Mouse (Mus musculus) ES-Bruce4 (cell line): ENCODE measurements at regions not wholly inside any gene's neighbourhood (a gene's known extent, or its start where the extent isn't known, plus 50 kb on each side); places are given as distances from the start of the nearest gene placed in this dataset.
A peak's percentile ranks its signal among the peaks of the same experiment; 100 is the strongest.
"Not testable (repeated sequence)": the region's sequence is repeated elsewhere in the genome, so short reads cannot be mapped to it uniquely, and the experiment has no call there.

Experiments
- H3K27ac ChIP-seq: 2 replicates; pipeline ENCODE4 v1.5.1; 2012; ENCODE audit warnings: low read length, inconsistent platforms; ENCODE audit not compliant: insufficient read depth
- H3K27me3 ChIP-seq: 2 replicates; pipeline ENCODE4 v1.6.1; 2012; ENCODE audit warnings: mild to moderate bottlenecking, low read length, inconsistent platforms; ENCODE audit not compliant: control insufficient read depth, poor library complexity, insufficient read depth, severe bottlenecking
- H3K36me3 ChIP-seq: 2 replicates; pipeline ENCODE4 v1.6.1; 2012; ENCODE audit warnings: inconsistent platforms, mild to moderate bottlenecking, low read length, moderate library complexity; ENCODE audit not compliant: control insufficient read depth, poor library complexity, insufficient read depth, severe bottlenecking
- H3K4me1 ChIP-seq: one replicate; pipeline ENCODE4 v1.8.1; 2011; ENCODE audit warnings: low read length; ENCODE audit not compliant: control insufficient read depth, insufficient read depth
- H3K4me3 ChIP-seq: 2 replicates; pipeline ENCODE4 v1.5.1; 2011; ENCODE audit warnings: low read depth, mild to moderate bottlenecking, low read length
- H3K9ac ChIP-seq: 2 replicates; pipeline ENCODE4 v1.6.1; 2012; ENCODE audit warnings: low read depth, mild to moderate bottlenecking, inconsistent platforms; ENCODE audit not compliant: poor library complexity, severe bottlenecking
- H3K9me3 ChIP-seq: replicated peaks from 2 replicates; pipeline ENCODE4 v1.6.1; 2012; ENCODE audit warnings: mild to moderate bottlenecking, low read length, inconsistent platforms; ENCODE audit not compliant: control insufficient read depth, poor library complexity, insufficient read depth, severe bottlenecking
- CTCF ChIP-seq: IDR thresholded peaks from one replicate; pipeline ENCODE4 v1.8.1; 2011; ENCODE audit warnings: low read depth, low read length
- EP300 ChIP-seq: IDR thresholded peaks from 2 replicates; pipeline ENCODE4 v1.6.1; 2011; ENCODE audit warnings: low read depth, low read length; ENCODE audit not compliant: insufficient read depth
- POLR2A ChIP-seq: IDR thresholded peaks from one replicate; pipeline ENCODE4 v1.8.1; 2011; ENCODE audit warnings: low read length; ENCODE audit not compliant: insufficient read depth

- H3K4me1 ChIP-seq = no peaks in the 10 kb centered on the region
- no peak overlapping the region for H3K4me3 ChIP-seq
- H3K9ac ChIP-seq = no peak overlapping the region
- no peak for TF ChIP-seq EP300
- TF ChIP-seq POLR2A = no peak
- TF ChIP-seq CTCF = no peak
- H3K27ac ChIP-seq = no peak overlapping the region
- no peaks in the 10 kb centered on the region for H3K36me3 ChIP-seq
- no peaks in the 10 kb centered on the region for H3K27me3 ChIP-seq
- H3K9me3 ChIP-seq = no peaks in the 10 kb centered on the region
These were observed 713.9 kb upstream of the Tex47 start for GRCm38 (mm10) chr5:6590058-6590457.

- not testable (repeated sequence) for H3K36me3 ChIP-seq, H3K27ac ChIP-seq, H3K4me3 ChIP-seq, H3K9ac ChIP-seq, H3K4me1 ChIP-seq, H3K27me3 ChIP-seq
- peaks cover 12% of the 10 kb centered on the region for H3K9me3 ChIP-seq
These were observed 692.8 kb upstream of the Tex47 start for GRCm38 (mm10) chr5:6611151-6611550.

GRCm38 (mm10) chr5:6644869-6645268 is 659.0 kb upstream of the Tex47 start:
- Histone ChIP-seq H3K9me3 (no peaks in the 10 kb centered on the region), H3K27me3 (no peaks in the 10 kb centered on the region), H3K36me3 (no peaks in the 10 kb centered on the region), H3K4me3 (no peak overlapping the region), H3K27ac (no peak overlapping the region), H3K9ac (no peak overlapping the region), H3K4me1 (no peaks in the 10 kb centered on the region)
- no peak for TF ChIP-seq CTCF
- no peak for TF ChIP-seq POLR2A
- TF ChIP-seq EP300 = no peak

GRCm38 (mm10) chr5:6676211-6676610 is 627.7 kb upstream of the Tex47 start:
- H3K4me1 ChIP-seq, H3K36me3 ChIP-seq, H3K9ac ChIP-seq, H3K9me3 ChIP-seq, H3K27me3 ChIP-seq, H3K4me3 ChIP-seq: not testable (repeated sequence)
- H3K27ac ChIP-seq = peak overlapping the region; percentile 19; the same call in 1 of the 2 replicates

- H3K9me3 ChIP-seq = no peaks in the 10 kb centered on the region
- no peaks in the 10 kb centered on the region for H3K4me1 ChIP-seq
- TF ChIP-seq POLR2A (no peak), CTCF (no peak), EP300 (no peak)
These were observed 594.1 kb upstream of the Tex47 start for GRCm38 (mm10) chr5:6709668-6710309.

GRCm38 (mm10) chr5:6716179-6716578 is 587.7 kb upstream of the Tex47 start:
- no peaks in the 10 kb centered on the region for H3K36me3 ChIP-seq
- no peaks in the 10 kb centered on the region for H3K27me3 ChIP-seq
- no peaks in the 10 kb centered on the region for H3K9me3 ChIP-seq
- H3K4me1 ChIP-seq = no peaks in the 10 kb centered on the region
- TF ChIP-seq POLR2A = no peak
- no peak for TF ChIP-seq EP300
- no peak for TF ChIP-seq CTCF
- no peak overlapping the region for H3K4me3 ChIP-seq
- no peak overlapping the region for H3K9ac ChIP-seq
- H3K27ac ChIP-seq = no peak overlapping the region

More at GRCm38 (mm10) chr5:6709668-6710309, 594.1 kb upstream of the Tex47 start:
- H3K27me3 ChIP-seq = no peaks in the 10 kb centered on the region
- H3K9ac ChIP-seq = no peak overlapping the region
- H3K4me3 ChIP-seq = no peak overlapping the region
- H3K27ac ChIP-seq = no peak overlapping the region
- H3K36me3 ChIP-seq = no peaks in the 10 kb centered on the region

GRCm38 (mm10) chr5:6716630-6717029 is 587.3 kb upstream of the Tex47 start:
- H3K9me3 ChIP-seq = no peaks in the 10 kb centered on the region
- H3K9ac ChIP-seq = no peak overlapping the region
- no peaks in the 10 kb centered on the region for H3K36me3 ChIP-seq
- no peak overlapping the region for H3K27ac ChIP-seq
- no peak overlapping the region for H3K4me3 ChIP-seq
- TF ChIP-seq POLR2A (no peak), CTCF (no peak), EP300 (no peak)
- no peaks in the 10 kb centered on the region for H3K27me3 ChIP-seq
- H3K4me1 ChIP-seq = no peaks in the 10 kb centered on the region
